Mouse (Mus musculus): ENCODE measurements at regions not wholly inside any gene's neighbourhood (a gene's known extent, or its start where the extent isn't known, plus 50 kb on each side); places are given as distances from the start of the nearest gene placed in this dataset.

DNA sequence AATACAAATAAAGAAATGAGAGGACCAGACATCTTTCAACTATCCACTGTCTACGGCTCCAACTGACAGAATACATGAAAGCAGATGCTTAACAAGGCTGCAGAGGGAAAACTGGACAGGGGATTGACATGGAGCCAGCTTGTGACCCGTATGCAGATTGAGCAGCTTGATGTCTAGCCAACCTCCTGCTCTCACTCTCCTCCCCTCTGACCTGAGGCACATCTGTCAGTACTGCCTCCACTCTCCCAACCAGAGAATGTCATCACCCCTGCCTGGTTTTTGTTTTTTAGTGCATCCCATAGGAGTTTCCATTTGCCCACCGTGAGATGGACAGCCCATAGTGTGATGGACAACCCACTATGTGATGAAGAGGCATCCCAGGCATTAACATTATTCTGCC lies 252.2 kb downstream of the S1pr1 start:
- DNase-seq (ENCODE audit: low spot score in 2 of 2): no peak
